Mouse (Mus musculus) hindbrain, embryonic 11.5 days (tissue): ENCODE results near the gene Slc25a18. TPM values are rescaled to one million over a fixed set of nuclear protein-coding genes. Genes with fewer than 3 reads are reported as not detected.
A peak's percentile ranks its signal among the peaks of the same experiment; 100 is the strongest.

Source experiments
- ATAC-seq: fragments of 200-750 bp; cut with Nextera tagmentation; 2 replicates; pipeline ENCODE4 v1.8.0; 2017; ENCODE audit warnings: mild to moderate bottlenecking, moderate TSS enrichment, moderate library complexity; ENCODE audit not compliant: low FRiP score
- DNase-seq: peaks from one replicate; pipeline ENCODE4 v3.0.0-alpha.2; 2015; ENCODE audit warnings: low spot score
- H3K27ac ChIP-seq: fragments of 300-500 bp; sonication (generic); 2 replicates; pipeline ENCODE4 v1.5.1; 2014; ENCODE audit warnings: mild to moderate bottlenecking, low read depth, low read length
- H3K27me3 ChIP-seq: fragments of 300-500 bp; sonication (generic); 2 replicates; pipeline ENCODE4 v1.6.1; 2014; ENCODE audit warnings: mild to moderate bottlenecking, low read length, moderate library complexity, mixed read lengths; ENCODE audit not compliant: control insufficient read depth, insufficient read depth
- H3K36me3 ChIP-seq: fragments of 300-500 bp; sonication (generic); 2 replicates; pipeline ENCODE4 v1.6.1; 2014; ENCODE audit warnings: mild to moderate bottlenecking, low read length, moderate library complexity, mixed read lengths; ENCODE audit not compliant: control insufficient read depth, insufficient read depth
- H3K4me1 ChIP-seq: fragments of 300-500 bp; sonication (generic); replicated peaks from 2 replicates; pipeline ENCODE4 v1.6.1; 2014; ENCODE audit warnings: low read length, mixed read lengths; ENCODE audit not compliant: control insufficient read depth, insufficient read depth
- H3K4me2 ChIP-seq: fragments of 300-500 bp; sonication (generic); replicated peaks from 2 replicates; pipeline ENCODE4 v1.6.1; 2014; ENCODE audit warnings: mild to moderate bottlenecking, low read depth, low read length
- H3K4me3 ChIP-seq: fragments of 300-500 bp; sonication (generic); 2 replicates; pipeline ENCODE4 v1.5.1; 2014; ENCODE audit warnings: low read depth, low read length
- H3K9ac ChIP-seq: fragments of 300-500 bp; sonication (generic); 2 replicates; pipeline ENCODE4 v1.6.1; 2014; ENCODE audit warnings: low read depth, low read length
- H3K9me3 ChIP-seq: fragments of 300-500 bp; sonication (generic); 2 replicates; pipeline ENCODE4 v1.6.1; 2016; ENCODE audit warnings: low read length; ENCODE audit not compliant: control insufficient read depth
- WGBS: fragments of 180-500 bp; shearing (Covaris S2); extraction: QIAGEN DNeasy Blood & Tissue Kit; methylation state at CpG from one replicate; pipeline ENCODE4 v1.1.7; 2014; 5-methylcytosine and 5-hydroxymethylcytosine counted together
- polyA plus RNA-seq: library from polyadenylated mRNA; unstranded; fragments of >200 nt; fragmentation: Nextera tagmentation; extraction: Ambion mirVana; gene quantifications from 2 replicates; pipeline ENCODE4 v1.2.1, GENCODE M21; 2014

Slc25a18 gene
- polyA plus RNA-seq, result 2.2 and 2.3 TPM in 2 replicates

- WGBS, result 37% methylated on average over 5 of the region's 5 CpGs
- DNase-seq, result peak; percentile 28
- Histone ChIP-seq H3K27ac (peak within 1 kb of the TSS; percentile 86), H3K9ac (no peak within 1 kb of the TSS), H3K4me1 (no peaks in the 10 kb centered on the region), H3K27me3 (no peaks in the 10 kb centered on the region), H3K4me2 (no peak within 1 kb of the TSS), H3K9me3 (no peaks in the 10 kb centered on the region), H3K4me3 (no peak within 1 kb of the TSS), H3K36me3 (no peaks in the 10 kb centered on the region)
- ATAC-seq, result peak; percentile 75
Measured at GRCm38 (mm10) chr6:120773149-120773628, at the start of gene Slc25a18. Slc25a18 (plus strand) TSS chr6:120773578.

GRCm38 (mm10) chr6:120725986-120726385 is 47.4 kb upstream of the Slc25a18 start:
- DNase-seq (no peak), ATAC-seq (no peak)
- no peaks in the 10 kb centered on the region for H3K4me1 ChIP-seq
- H3K27ac ChIP-seq, result no peak overlapping the region
- H3K36me3 ChIP-seq, result no peaks in the 10 kb centered on the region
- H3K27me3 ChIP-seq, result no peaks in the 10 kb centered on the region
- no peak overlapping the region for H3K9ac ChIP-seq
- H3K4me2 ChIP-seq, result no peak overlapping the region
- H3K4me3 ChIP-seq, result no peak overlapping the region
- H3K9me3 ChIP-seq, result no peaks in the 10 kb centered on the region
- 94% methylated on average over 2 of the region's 2 CpGs for WGBS

- no peaks in the 10 kb centered on the region for H3K27me3 ChIP-seq
- no peak overlapping the region for H3K4me3 ChIP-seq
- 81% methylated on average over 3 of the region's 3 CpGs for WGBS
- no peaks in the 10 kb centered on the region for H3K9me3 ChIP-seq
- H3K4me2 ChIP-seq, result no peak overlapping the region
- 0 out of 2 replicates have a peak, but pooled peaks have one; percentile 27 for ATAC-seq
- no peaks in the 10 kb centered on the region for H3K36me3 ChIP-seq
- DNase-seq, result no peak
- no peak overlapping the region for H3K9ac ChIP-seq
- H3K4me1 ChIP-seq, result no peaks in the 10 kb centered on the region
- no peak overlapping the region for H3K27ac ChIP-seq
Measured at GRCm38 (mm10) chr6:120736011-120736410, 37.4 kb upstream of the Slc25a18 start.

- H3K4me1 ChIP-seq, result no peaks in the 10 kb centered on the region
- no peak overlapping the region for H3K4me2 ChIP-seq
- peak; percentile 58 for DNase-seq
- no peaks in the 10 kb centered on the region for H3K9me3 ChIP-seq
- no peaks in the 10 kb centered on the region for H3K27me3 ChIP-seq
- no peaks in the 10 kb centered on the region for H3K36me3 ChIP-seq
- no peak overlapping the region for H3K9ac ChIP-seq
- WGBS, result 91% methylated on average over 3 of the region's 3 CpGs
- no peak overlapping the region for H3K4me3 ChIP-seq
- ATAC-seq, result peak; percentile 59; the same call in 1 of the 2 replicates
- H3K27ac ChIP-seq, result no peak overlapping the region
Measured at GRCm38 (mm10) chr6:120736566-120736965, 36.8 kb upstream of the Slc25a18 start.

GRCm38 (mm10) chr6:120743130-120743529 is 30.2 kb upstream of the Slc25a18 start:
- ATAC-seq, result no peak

GRCm38 (mm10) chr6:120744266-120744665 is 29.1 kb upstream of the Slc25a18 start:
- Histone ChIP-seq H3K9ac (no peak overlapping the region), H3K36me3 (no peaks in the 10 kb centered on the region), H3K4me3 (no peak overlapping the region), H3K9me3 (no peaks in the 10 kb centered on the region), H3K27me3 (no peaks in the 10 kb centered on the region), H3K4me2 (no peak overlapping the region), H3K27ac (no peak overlapping the region), H3K4me1 (no peaks in the 10 kb centered on the region)
- DNase-seq, result no peak
- 92% methylated on average over 7 of the region's 7 CpGs for WGBS
- ATAC-seq, result no peak

More at GRCm38 (mm10) chr6:120743130-120743529, 30.2 kb upstream of the Slc25a18 start:
- Histone ChIP-seq H3K4me2 (no peak overlapping the region), H3K9me3 (no peaks in the 10 kb centered on the region), H3K4me1 (no peaks in the 10 kb centered on the region), H3K4me3 (no peak overlapping the region), H3K27me3 (no peaks in the 10 kb centered on the region), H3K27ac (no peak overlapping the region), H3K36me3 (no peaks in the 10 kb centered on the region), H3K9ac (no peak overlapping the region)
- DNase-seq, result no peak
- whole genome bisulfite sequencing, result 79% methylated on average over 2 of the region's 2 CpGs

GRCm38 (mm10) chr6:120746416-120746815 is 27.0 kb upstream of the Slc25a18 start:
- DNase-seq (no peak), ATAC-seq (no peak)
- no peak overlapping the region for H3K9ac ChIP-seq
- H3K4me1 ChIP-seq, result no peaks in the 10 kb centered on the region
- no peak overlapping the region for H3K27ac ChIP-seq
- H3K36me3 ChIP-seq, result no peaks in the 10 kb centered on the region; the same call in 1 of the 2 replicates
- H3K27me3 ChIP-seq, result no peaks in the 10 kb centered on the region
- H3K9me3 ChIP-seq, result no peaks in the 10 kb centered on the region
- no peak overlapping the region for H3K4me3 ChIP-seq
- H3K4me2 ChIP-seq, result no peak overlapping the region
- WGBS, result 94% methylated on average over 2 of the region's 2 CpGs

- Histone ChIP-seq H3K27me3 (no peaks in the 10 kb centered on the region), H3K27ac (no peak overlapping the region), H3K36me3 (peaks cover 15% of the 10 kb centered on the region), H3K4me2 (no peak overlapping the region), H3K9me3 (no peaks in the 10 kb centered on the region), H3K9ac (no peak overlapping the region), H3K4me3 (no peak overlapping the region), H3K4me1 (no peaks in the 10 kb centered on the region)
- no peak for ATAC-seq
- 91% methylated on average over 2 of the region's 2 CpGs for WGBS
- DNase-seq, result no peak
Measured at GRCm38 (mm10) chr6:120761151-120761550, 12.2 kb upstream of the Slc25a18 start.

- Histone ChIP-seq H3K4me2 (no peak overlapping the region), H3K36me3 (no peaks in the 10 kb centered on the region)
- WGBS, result 89% methylated on average over 1 of the region's 1 CpGs
Measured at GRCm38 (mm10) chr6:120769972-120770371, 3.4 kb upstream of the Slc25a18 start.

More at GRCm38 (mm10) chr6:120769972-120770371, 3.4 kb upstream of the Slc25a18 start:
- no peak overlapping the region for H3K27ac ChIP-seq
- no peaks in the 10 kb centered on the region for H3K27me3 ChIP-seq
- no peak for ATAC-seq
- no peaks in the 10 kb centered on the region for H3K9me3 ChIP-seq
- no peak overlapping the region for H3K9ac ChIP-seq
- DNase-seq, result no peak
- no peaks in the 10 kb centered on the region for H3K4me1 ChIP-seq
- H3K4me3 ChIP-seq, result no peak overlapping the region
